Mouse (Mus musculus) testis, postnatal 10 days (tissue): ENCODE data around the gene Afap1l2.

Source experiments
- DNase-seq: peaks from one replicate; pipeline ENCODE4 v3.0.0; 2021; ENCODE audit warnings: low spot score

Afap1l2 gene

DNA sequence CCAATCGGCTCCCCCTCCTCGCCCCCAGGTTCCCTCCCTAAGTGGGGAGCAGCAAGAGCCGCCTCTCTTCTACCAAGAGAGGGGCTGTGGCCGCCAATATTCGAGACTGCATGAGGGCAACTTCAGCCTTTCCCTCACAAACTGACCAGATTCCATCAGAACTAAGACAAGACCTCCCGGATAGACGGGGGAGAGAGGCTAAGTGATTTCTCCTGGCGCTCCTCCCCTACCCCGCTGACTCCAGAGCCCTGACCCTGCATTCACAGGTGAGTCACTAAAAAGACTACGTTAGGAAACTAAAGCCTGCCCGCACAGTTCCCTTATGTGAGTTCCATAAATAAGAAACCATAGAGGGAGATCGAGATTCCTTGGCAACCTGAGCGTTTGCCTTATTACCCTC is 1.2 kb downstream of the Afap1l2 start:
- DNase-seq = no peak

DNA sequence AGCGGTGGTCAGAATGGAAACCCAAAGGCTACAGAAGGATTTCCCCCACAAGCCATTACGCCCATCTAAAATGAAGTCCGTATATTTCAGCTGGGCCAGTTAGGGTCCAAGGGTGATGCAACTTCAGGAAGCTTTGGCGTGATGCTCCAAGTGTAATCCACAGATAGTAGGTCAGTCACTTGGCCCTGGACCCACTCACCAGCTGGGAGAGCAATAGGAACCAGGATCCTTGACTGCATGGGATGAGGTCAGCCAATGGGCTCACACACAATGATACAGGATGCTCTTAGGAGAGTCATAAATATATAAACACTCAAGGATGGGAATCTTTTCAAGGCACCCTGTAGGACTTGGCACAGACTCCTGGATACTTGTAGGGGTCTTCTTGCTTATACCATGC is 3.0 kb downstream of the Afap1l2 start:
- no peak for DNase-seq

DNA sequence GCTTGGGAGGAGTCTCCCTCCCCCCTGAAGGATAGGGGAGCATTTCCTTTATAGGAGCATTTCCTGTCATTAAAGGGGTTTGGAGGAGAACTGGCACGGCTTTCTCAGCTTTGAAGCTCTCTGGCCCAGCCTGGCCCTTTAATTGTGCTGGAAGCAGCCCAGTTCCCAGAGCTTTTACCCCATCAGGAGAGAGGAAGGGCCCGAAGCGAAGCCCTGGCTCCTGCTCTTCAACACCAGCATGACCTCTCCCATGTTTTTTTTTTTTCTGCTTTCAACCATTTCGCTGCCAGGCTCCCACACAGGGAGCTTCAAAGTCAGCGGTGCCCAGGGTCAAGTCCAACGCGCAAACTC is 4.6 kb downstream of the Afap1l2 start:
- no peak for DNase-seq

DNA sequence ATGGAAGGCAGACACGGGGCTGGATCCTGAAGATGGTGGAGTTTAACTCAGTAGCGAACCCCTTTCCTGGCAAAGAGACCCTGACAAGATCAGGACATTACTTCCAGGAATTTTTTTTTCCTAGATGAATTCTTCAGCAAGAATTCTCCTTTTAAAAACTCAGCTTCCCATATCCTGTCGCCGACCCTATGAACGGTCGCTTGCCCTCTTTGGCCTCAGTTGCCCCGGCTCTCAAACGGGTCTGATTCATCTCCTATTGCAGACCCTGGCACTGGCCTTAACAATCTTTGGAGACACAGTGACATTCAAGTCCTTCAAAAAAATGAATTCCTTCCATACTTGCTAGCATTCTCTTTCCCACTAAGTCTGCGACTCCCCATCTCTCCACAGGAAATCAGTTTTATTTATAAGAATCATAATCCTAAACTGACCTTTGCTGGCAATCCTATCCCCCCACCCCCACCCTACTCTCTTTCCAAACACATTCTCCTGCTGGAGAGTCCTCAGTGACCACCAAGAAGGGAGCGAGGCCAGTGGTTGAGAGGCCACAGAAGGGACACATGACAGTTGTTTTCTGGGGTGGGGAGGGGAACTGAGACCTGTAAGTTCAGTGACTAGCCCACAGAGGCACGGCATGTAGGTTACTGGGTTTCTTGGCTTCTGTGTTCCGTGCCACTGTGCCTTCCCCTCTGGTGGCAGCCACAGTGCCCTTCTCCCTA is 5.1 kb downstream of the Afap1l2 start:
- DNase-seq = no peak

DNA sequence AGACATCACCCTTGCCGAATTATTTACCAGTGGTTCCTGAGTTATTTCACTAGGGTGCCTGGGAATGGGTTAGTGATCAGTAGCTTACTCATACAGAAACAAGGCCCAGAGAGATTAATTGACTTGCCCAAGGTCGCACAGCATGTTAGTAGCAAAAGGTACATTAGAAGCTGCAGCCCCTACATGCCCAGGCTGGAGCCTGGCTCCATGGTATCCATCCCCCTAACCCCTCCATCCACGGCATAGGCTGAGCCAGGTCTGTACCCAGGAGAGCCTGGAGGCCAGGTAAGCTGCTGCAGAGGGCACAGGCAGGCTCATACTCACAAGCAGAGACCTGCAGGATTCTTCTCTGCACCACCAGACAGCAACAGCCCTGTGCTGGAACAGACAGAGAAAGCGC is 6.1 kb downstream of the Afap1l2 start:
- no peak for DNase-seq

DNA sequence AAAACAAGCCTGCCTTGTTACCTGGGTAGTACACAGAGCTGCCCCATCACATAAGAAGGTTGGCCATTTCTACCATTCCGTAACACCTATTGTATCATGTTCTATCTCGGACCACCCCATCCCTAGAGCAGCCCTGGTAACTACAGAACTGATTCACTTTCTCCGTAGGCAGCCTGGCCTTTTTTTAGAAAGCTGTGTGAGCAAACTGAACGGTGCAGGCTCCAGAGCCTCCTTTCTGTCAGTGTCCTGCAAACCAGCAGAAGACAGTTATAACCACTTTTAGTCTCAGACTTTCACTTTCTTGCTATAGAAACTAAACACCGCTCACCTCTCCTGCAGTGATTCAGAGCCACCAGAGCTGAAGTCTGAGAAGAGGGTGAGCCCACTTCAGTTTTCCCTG is 7.4 kb downstream of the Afap1l2 start:
- DNase-seq = no peak

DNA sequence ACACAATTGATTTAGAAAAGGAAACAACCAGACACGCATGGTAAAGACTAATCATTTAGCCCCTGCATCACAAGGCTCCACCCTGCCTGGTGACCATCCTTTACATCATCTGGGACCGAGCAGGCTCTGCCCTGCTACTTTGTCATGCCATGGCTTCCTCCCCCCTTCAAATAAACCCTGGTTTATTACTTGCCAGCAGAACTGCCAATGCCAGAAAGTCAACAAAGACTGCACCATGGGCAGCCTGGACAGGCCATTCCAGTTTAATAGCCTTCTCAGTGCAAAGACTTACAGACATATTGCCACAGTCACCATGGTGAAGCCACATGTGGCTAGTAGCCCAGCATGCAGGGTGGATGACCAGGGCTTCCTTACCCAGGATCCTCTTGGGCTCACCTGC is 8.2 kb downstream of the Afap1l2 start:
- no peak for DNase-seq

DNA sequence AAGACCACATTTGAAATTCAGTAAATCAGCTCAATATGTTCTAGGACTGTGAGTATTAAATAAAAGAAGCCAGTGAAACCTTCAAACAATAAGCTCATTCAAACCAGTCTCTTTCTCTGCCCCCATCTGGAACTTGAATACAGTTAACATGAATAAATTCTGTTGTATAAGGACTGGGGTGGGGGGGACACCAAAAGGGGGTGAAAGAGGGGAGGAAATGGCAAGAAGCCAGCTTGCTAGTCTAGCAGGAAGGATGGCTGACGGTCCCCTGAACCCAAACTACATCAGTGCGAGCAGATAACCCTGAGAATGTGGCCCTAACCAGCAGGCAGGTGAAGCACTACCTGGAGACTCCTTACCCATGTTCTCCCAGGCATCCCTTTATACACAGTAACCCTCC is 9.1 kb downstream of the Afap1l2 start:
- DNase-seq = no peak

DNA sequence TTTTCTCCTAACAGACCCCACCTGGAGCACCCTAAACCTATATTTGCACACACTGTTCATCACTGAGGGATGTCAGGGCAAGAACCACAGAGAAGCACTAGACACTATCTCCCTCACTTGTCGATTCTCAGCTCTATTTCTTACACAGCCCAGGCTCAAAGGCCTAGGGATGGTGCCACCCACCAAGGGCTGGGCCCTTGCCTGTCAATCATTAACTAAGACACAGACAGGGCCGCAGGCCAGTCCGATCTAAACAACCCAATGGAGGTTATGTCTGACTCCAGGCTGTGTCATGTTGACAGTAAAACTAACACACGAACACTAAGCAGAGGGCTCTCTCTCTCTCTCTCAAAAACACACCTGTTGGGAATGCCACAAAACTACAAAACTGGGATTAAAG is 9.7 kb downstream of the Afap1l2 start:
- no peak for DNase-seq

DNA sequence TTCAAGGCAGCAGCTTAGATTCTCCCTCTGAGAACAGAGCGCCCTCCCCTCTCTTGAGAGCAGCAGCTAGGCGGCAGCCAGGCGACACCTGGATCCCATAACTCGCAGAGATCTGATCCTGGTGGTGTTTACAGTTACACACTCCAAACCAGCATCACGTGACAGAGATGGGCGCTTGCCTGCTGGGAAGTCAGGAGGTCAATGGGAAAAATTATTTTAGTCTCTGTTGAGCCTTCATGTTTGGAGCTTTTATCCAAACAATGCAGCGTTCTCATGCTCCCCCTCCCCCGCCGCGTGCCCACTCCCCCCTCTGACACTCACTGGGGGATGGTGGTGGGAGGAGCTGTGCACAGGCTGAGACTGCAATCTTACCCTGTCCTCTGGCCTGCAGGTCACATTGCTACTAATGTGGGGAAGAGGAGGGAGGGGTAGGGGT is 10.8 kb downstream of the Afap1l2 start:
- peak; percentile 69 for DNase-seq

DNA sequence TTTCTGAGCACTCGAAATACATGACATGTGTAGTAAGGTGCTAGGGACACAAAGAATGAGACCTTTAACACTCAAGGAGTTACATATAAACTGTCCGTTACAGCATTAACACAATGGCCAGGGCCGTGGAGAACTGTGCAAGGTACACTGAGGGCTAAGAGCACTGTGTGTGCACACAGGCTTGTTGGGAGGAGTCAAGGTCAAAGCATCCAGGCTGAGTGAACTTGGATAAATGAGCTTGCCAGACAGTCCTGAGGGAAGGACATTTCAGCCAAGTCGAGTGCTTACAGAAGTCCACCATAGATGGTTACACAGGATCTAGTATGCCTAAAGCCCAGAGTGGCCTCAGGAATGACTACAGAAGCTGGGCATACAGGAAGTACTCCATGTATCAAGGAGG is 12.6 kb downstream of the Afap1l2 start:
- no peak for DNase-seq

DNA sequence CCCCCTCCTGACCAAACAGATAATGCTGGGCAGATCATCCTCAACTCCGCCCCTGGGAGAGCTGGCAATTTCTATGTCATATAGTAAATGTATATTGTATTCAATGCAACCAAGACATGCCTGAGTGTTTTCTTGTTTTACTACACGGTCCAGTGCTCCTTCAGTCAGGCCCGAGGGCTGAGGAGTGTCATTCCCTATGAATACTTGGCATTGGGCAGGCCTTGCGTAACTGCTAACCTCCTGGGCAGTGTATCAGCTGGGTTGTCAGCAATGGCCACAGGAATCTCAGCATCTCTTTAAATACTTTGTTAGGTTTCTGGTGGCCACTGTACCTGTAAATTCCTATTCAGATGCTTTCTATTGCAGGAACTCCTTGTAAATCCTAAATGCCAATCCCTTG is 13.4 kb downstream of the Afap1l2 start:
- no peak for DNase-seq

DNA sequence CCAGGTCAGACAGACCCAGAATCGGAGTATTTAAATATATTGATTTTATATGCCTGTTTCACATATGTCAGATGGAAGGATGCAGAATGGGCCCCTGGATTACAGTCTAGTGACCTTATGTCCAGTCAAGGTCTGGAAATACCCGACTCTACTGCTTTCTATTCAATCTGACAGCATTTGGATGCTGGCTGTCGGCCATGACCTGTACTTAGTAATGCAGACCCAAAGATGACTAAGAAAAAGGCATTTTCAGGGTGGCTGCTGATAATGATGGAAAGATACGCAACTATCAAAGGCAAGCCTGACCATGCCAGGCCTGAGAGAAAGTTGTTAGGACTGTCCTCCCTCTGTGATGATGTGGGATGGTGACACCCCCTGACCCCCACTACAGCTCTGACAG is 14.3 kb downstream of the Afap1l2 start:
- DNase-seq = no peak

DNA sequence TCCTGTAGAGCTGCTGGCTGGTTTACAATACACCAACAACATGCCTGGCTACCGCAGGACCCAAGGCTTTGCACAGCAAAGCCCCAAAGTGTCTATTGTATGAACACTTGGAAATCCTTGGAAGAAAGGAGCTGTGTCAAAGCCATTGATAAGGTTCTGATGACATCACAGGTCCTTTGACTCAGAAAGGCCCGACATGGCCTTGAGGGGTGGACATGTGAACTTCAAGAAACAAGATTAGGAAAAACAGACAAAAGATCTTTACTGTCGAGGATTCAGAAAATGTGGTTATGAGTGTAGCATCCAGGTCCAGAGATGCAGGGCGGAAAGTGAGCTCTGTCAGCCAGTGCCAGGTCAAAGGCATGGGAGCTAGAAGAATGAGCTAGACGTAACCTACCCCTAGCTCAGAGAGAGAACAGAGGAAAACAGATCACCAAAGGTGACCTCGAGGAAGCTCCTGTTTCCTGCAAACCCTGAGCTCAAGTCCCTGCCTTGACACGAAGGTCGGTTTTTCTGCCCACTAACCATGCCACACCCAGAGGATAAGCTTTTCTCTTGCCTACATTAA is 15.0 kb downstream of the Afap1l2 start:
- DNase-seq = no peak

DNA sequence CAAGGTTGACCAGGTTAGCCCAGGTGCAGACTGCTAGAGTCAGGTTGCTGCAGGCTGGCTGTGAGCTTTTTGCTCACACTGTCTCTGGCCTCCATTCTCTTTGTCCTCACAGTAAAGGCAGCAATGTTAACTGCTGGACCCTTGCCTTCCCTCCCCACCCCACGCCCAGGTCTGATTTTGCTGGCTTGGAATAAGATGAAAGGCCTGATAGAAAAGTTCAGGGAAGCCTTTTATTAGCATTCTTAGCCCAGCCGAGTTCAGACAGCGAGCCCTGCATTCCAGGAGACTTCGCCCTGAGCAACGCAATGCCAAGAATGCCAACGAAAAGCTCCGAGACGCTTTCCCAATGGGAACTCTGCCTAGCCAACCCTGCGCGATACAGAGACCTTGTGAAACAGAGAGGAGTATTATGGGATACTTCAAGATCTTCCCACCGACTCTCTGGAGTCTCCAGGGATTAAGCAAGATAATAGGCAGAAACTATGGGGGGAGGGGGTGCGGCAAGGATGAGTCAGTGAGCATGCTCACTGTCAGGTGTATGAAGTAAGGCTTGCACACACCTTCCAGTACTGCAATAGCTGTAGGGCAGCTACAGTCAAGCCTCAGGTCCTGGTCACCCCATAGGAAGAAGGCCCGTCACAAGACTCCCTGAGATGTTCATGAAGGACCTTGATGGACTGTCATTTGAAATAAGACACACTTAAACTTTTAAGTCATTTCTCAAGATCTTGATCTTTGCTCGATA is 17.5 kb downstream of the Afap1l2 start:
- no peak for DNase-seq

DNA sequence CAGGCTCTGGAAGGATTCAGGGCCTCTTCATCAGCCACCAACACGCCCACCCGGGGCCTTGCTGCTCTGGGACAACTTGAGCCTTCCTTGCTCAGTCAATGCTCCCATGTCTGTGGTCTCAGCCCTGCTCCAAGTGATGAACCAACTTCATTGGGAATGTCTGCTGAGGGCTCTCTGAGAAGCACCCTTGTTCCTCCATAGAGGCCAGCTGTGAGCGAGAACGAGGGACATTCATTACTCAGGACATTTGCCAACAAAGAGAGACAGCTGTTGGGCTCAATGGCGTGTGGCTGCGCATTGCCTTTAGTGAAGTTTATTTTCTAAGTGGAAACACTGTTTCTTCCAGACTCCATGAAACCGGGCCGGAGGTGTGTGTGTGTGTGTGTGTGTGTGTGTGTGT is 18.9 kb downstream of the Afap1l2 start:
- DNase-seq = no peak

DNA sequence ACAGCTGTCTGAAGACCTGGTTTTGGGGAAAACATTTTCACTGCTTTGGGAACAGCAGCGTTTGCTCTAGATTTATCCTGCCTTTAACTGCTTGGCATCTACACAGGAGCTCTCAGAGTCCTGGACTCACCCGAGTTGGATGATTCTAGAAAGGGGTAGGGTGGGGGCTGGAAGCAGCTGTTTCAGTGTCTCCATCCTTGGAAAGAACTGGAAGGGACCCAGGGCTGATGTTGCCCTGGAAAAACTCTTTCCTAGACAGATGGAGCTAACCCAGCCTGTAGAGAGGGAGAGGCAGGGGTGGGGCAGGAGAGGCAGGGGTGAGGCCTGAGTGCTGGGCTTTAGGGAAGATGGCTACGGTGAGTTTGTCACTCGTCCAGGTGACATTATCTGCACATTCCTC is 23.8 kb downstream of the Afap1l2 start:
- DNase-seq = peak; percentile 67

DNA sequence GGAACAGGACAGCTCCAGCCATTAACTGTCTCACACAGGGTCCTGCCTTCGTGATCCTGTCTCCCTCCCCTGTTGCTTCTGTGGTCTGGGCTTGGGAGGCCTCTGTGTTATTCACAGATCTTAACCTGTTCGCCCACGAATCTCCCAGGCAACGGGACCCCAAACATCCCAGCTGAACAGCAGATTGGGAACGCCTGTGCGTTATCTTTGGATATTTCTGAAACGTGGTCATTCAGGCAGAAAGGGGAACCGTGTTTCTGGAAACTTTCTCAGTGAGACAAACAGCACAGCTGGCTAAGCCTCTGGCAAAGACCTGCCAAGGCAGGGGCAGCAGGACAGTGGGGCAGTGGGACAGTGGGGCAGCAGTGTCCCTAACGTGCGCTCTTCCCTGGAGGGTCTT is 24.3 kb downstream of the Afap1l2 start:
- no peak for DNase-seq

DNA sequence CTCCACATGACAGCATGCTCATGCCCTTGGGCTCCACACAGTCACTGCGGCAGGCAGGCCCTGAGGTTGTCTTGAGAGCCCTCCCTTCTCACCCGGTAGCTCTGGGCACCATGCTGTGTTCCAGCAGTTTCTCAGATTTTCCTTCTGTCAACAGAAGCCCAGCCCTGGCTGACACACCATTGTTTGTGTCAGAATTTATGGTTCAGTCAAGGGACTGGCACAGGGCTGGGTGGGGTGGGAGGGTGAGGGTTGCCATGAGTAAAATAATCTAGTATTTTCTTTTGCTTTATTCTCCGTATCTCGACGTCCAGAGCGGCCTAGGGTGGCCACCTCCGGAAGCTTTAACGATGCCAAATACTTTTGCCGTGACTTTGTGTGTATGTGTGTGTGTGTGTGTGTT is 26.3 kb downstream of the Afap1l2 start:
- no peak for DNase-seq

DNA sequence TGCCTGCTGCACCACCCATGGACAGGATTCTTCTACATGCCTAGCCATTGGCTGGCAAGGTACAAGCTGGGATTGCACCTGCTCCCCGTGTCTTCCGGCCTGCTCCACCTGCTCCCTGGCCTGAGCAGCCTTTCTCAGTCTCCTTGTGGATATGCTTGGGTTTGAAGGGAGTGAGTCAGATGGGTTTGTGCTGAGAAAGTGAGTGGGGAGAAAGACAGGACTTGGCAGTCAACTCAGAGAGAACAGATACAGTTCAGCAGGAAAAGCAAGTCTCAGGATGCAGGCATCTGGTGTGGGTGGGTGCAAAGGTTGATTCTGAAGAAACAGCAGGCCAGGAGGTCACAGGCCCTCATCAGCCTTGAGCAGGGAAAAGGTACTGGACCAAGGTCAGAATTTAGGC is 27.2 kb downstream of the Afap1l2 start:
- no peak for DNase-seq

DNA sequence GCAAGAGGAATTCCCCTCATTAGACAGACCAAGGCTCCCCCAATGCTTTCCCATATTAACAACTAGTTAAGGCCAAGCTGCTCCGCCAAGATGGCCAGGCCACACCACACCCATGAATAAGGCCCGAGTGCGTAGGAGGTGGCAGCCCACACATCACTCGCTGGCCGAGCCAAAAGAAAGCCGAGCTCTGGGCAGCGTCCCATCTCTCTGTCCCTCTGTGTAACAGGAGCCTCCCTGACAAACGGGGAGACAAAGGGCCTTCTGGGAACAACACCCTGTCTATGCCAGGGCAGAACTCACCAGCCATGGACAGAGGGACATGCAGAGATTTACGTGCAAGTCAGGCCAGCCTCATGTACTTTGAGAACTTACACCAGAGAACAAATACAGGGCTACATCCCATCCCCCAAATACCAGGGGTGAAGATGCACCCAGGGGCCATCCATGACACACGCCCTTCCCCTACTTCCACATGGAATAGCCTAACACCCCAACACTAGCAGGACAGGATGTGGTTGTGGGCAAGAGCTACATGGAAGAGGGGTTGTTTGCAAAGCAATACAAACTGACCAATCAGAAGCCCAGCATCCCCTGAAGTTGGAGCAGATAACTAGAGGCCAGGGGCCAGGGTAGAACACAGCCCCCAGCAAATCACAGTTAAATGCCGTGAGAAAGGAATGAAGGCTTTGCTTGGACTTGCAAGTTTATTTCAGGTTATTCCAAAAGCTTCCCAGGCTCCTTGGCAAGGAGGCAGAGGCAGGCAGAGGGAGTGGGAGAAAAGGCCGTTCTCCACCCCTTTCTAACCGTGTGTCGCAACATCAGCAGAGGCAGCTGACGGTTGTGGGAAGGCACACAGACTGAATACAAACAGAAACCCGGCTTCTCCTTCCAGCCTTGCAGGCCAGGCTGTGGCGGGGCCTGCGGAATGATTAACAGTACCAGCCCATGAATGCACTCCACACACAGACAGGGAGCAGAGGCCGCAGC is 30.8 kb downstream of the Afap1l2 start:
- peak; percentile 87 for DNase-seq

DNA sequence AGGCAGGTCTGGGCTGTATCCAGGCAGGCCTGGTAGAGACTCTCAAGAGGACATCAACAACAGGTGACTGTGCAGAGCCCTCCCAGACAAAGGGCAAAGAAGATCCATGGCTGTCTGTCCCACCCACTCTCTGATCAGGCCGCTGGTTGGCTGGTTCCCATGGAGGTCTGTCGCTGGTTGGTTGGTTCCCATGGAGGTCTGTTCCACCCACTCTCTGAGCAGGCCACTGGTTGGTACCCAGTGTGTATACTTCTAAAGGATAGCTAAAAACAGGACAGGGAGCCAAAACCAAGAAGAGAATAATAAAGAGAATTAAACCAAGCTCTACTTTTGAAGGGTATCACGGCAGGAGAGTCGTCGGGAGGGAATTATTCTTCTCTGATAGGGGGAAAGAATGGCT is 31.5 kb downstream of the Afap1l2 start:
- DNase-seq = no peak
